Mouse (Mus musculus) skeletal muscle tissue, postnatal 0 days (tissue): ENCODE results near the gene Gm10065. TPM values are rescaled to one million over a fixed set of nuclear protein-coding genes. Genes with fewer than 3 reads are reported as not detected.

Source experiments
- microRNA counts: library from miRNA; unstranded; fragments of <30 nt; microRNA quantifications from one replicate; lab custom pipeline; 2015
- microRNA-seq, 2 experiments: library from miRNA; unstranded; fragments of <30 nt; microRNA quantifications; one replicate each; pipeline ENCODE4; 2016
- polyA plus RNA-seq: library from polyadenylated mRNA; unstranded; fragments of >200 nt; fragmentation: Nextera tagmentation; extraction: Ambion mirVana; gene quantifications from 2 replicates; pipeline ENCODE4 v1.2.1, GENCODE M21; 2015

Gene Gm10065
- polyA plus RNA-seq: not detected in 2 replicates

DNA sequence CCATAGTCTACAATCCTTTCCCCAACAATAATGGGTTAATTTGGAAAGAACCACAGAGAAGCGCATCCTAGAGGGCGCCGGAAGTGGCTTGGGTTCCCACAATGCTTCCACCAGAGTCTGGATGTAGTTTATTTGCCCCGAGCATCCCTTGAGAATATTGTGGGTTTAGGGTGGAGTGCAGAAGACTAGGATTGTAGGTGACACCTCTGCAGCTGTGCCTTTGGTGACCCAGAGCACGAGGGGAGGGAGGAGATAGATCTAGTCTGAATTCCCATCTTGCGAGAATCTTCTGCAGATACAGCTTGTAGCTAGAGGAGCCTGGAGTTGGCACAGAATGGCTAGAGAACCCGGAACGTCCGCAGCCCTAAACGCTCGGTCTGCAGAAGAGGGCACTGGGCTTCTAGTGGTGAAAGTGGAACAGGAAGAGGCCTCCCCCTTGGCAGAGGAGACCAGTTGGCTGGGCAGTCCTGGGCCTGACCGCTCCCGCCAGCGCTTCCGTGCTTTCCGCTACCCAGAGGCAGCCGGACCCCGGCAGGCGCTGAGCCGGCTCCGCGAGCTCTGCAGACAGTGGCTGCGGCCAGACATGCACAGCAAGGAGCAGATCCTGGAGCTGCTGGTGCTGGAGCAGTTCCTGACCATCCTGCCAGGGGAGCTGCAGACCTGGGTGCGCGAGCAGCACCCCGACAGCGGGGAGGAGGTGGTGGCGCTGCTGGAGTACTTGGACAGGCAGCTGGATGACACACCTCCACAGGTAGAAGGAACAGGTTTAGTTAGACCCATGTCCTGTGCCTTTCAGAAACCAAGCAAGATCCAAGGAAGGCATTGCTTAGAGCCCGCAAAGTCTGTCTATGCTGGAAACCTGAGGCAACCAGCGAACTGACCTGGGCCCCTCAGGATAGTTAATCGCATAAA is at the start of gene Gm10065, which contains the start of gene Zkscan4:
TSS of gene Gm10065 (minus strand) at position 683 of the 912 bp plus-strand sequence.
TSS of gene Zkscan4 (plus strand) at position 149 of the 912 bp plus-strand sequence.

DNA sequence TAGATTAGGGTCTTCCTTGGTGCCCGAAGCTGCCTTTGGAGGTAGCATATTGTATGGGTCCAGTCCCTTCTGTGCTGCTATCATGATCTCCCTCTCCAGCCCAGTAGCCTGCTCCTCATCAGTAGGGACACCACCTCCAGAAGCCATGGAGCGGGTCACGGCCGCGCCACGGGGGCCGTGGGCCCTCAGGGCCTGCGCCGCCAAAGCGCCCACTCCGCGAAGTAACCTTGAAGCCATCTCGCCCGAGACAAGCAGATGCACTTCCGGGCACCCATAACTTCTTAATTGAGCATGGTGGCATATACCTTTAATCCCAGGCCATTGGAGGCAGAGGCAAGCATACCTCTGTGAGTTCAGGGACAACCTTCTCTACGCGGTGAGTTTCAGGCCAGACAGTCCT is 21.9 kb upstream of the Gm10065 start, which contains the start of gene Gm11273:
TSS of gene Gm11273 (minus strand) at position 237 of the 400 bp plus-strand sequence.

DNA sequence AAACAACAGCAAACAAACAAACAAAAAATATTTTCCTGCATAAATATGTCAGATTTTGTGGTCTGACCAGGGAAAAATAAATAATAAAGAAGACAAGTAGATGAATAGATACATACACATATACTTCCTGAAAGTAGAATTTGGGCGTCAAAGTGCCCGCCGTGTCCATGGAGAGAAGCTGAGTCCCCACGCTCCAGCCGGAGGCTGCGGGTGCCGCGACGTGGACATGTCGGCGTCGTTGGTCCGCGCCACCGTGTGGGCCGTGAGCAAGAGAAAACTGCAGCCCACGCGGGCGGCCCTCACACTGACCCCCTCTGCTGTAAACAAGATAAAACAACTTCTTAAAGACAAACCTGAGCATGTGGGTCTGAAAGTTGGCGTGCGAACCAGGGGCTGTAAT is 15.8 kb upstream of the Gm10065 start, which contains the start of gene AK157302:
TSS of gene AK157302 (plus strand) at position 144 of the 400 bp plus-strand sequence.

DNA sequence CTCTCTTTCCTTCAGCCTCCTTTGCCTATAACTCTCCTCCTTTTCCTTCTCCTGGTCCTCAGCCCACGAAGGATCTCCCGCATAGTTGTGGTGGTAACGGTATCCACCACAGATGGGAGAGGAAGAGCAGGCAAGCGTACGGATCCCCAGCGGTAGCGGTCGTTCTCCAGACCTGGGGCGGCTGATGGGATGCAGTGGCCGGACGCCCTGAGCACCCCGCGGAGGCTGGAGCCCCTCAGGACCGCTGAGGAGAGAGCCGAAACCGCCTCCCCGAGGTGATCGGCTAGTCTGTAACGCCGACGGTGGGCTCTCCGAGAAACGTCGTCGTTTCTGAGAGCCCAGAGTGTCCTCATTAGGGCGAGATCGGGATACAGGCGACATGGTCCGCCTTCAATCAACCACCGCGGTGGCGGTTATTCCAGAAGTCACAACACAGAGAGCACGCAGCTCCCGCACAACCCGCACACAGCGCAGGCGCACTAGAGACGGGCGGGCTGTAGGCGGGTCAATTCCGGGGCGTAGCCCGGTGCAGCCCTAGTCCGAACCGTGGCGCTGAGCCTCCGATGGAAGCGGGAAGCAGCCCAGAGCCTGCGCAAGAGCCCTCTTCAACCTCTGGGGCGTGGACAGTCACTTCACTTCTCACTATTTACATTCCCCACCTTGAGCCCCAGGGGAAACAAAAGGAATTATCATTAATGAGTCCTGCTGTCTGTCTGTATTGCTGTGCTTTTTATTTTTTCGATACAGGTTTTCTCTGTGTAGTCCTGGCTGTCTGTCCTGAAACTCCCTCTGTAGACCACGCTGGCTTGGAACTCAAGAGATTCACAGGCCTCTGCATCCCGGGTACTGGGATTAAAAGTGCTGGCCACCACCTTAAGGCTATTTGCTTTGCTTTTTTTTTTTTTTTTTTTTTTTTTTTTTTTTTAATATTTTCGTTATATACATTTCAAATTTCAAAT is 10.9 kb downstream of the Gm10065 start, which contains the start of gene Nkapl:
TSS of gene Nkapl (minus strand) at position 449 of the 959 bp plus-strand sequence.

DNA sequence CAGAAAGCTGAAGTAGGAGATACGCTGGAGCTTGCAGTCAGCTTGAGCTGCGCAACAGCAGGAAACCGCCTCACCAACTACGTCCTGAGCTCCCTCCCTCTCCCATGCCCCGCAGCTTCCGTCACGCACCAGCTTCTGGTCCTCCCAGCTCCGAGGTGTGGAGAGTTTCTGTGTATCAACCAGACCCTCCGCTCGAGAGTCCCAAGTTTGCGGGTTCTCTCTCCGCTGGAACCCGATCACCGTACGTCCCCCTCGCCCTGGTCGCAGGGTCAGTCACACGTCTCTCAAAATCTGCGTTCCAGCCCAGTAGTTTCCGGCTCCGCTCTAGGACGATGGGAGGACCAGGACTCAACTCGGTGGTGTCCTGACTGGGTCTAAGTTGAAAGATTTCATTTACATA is 25.8 kb downstream of the Gm10065 start, which contains the start of gene Zscan26:
TSS of gene Zscan26 (minus strand) at position 282 of the 400 bp plus-strand sequence.

DNA sequence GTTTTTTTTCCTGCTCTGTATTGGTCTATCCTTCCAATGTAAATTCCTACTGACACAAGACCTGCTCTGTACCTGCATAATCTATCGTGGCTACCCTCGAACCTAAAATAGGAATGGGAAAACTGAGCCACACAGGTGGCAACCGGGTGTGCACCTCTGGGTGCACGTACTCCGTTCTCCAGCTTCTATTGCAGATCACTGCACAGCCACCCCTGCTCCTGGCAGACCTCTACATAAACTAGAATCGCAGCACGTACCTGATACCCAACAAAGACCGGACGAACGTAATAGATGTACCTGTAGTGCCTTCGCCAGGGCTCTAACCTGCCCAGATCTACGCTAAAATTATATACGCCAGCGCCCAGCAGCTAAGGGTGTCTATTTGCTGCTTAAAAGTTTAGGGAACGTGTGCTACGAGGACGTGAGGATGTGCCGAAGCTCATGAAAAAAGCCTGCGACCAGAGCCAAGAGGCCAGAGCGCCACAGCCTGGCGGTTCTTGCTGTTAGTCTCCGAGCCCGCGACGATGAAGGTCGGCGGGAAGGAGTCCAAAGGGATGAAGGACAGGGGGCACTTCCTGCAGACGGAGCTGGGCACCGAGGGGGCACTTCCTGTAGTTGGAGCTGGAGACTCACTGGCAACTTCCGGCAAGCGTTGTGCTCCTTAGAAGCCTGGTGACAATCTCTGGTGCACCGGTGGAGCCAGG is 38.6 kb downstream of the Gm10065 start, which contains the start of gene Pgbd1:
TSS of gene Pgbd1 (minus strand) at position 556 of the 704 bp plus-strand sequence.

MicroRNAs encoded within 50 kb of the gene (microRNA counts, 519-probe panel; counts per million panel counts)
- microRNA mmu-miR-1896 (lab: Ali Mortazavi, UCI): 296 counts per million, percentile 58 among the panel's probes with 10 or more counts

Small RNA genes within 50 kb of the gene (microRNA-seq; reads per million reads assigned to microRNA genes)
- gene Mir1896: 0 reads per million in 2 experiments

Other genes starting within 250 kb of the Gm10065 start
- gene Gpx5, start 186.7 kb downstream of the Gm10065 start, polyA plus RNA-seq: not detected in 2 replicates
- gene Gpx6, start 167.3 kb downstream of the Gm10065 start, polyA plus RNA-seq: not detected in 2 replicates
- gene Olfr1367, start 132.5 kb downstream of the Gm10065 start, polyA plus RNA-seq: not detected in 2 replicates
- gene Zscan12, start 116.6 kb downstream of the Gm10065 start, polyA plus RNA-seq: 6.2 and 6.6 TPM in 2 replicates
- gene Zkscan3, start 76.7 kb downstream of the Gm10065 start, polyA plus RNA-seq: 28.7 and 32.5 TPM in 2 replicates
- 0.68 and 0.95 TPM in 2 replicates for gene Pgbd1, start 38.4 kb downstream of the Gm10065 start, polyA plus RNA-seq
- 15.1 and 17.5 TPM in 2 replicates for gene Zscan26, start 25.7 kb downstream of the Gm10065 start, polyA plus RNA-seq
- 1.4 and 1.7 TPM in 2 replicates for gene Nkapl, start 10.9 kb downstream of the Gm10065 start, polyA plus RNA-seq
- gene Zkscan4, start 534 bp downstream of the Gm10065 start, polyA plus RNA-seq: 1.5 and 2.0 TPM in 2 replicates
- gene AK157302, start 15.8 kb upstream of the Gm10065 start, polyA plus RNA-seq: 0.62 and 0.77 TPM in 2 replicates
- 11.8 and 13.2 TPM in 2 replicates for gene Gm11273, start 22.0 kb upstream of the Gm10065 start, polyA plus RNA-seq
- gene Zkscan8, start 51.7 kb upstream of the Gm10065 start, polyA plus RNA-seq: 2.4 TPM in 2 replicates
- 0.10 TPM in 1 of 2 replicates, not detected in the other for gene Olfr1366, start 63.4 kb upstream of the Gm10065 start, polyA plus RNA-seq
- not detected in 2 replicates for gene Olfr1535, start 80.5 kb upstream of the Gm10065 start, polyA plus RNA-seq
- gene Olfr1364, start 102.3 kb upstream of the Gm10065 start, polyA plus RNA-seq: not detected in 2 replicates
- not detected in 2 replicates for gene Olfr1362, start 134.6 kb upstream of the Gm10065 start, polyA plus RNA-seq
- not detected in 2 replicates for gene Olfr11, start 163.1 kb upstream of the Gm10065 start, polyA plus RNA-seq
- not detected in 2 replicates for gene Olfr1361, start 183.9 kb upstream of the Gm10065 start, polyA plus RNA-seq
- gene Olfr1360, start 198.0 kb upstream of the Gm10065 start, polyA plus RNA-seq: not detected in 2 replicates
- not detected in 2 replicates for gene Olfr1359, start 218.7 kb upstream of the Gm10065 start, polyA plus RNA-seq
- gene Hist1h2bl, start 236.7 kb upstream of the Gm10065 start, polyA plus RNA-seq: 0.60 and 0.77 TPM in 2 replicates
- gene Hist1h2ai, start 237.0 kb upstream of the Gm10065 start, polyA plus RNA-seq: 5.6 and 8.3 TPM in 2 replicates
- gene Hist1h3h, start 238.2 kb upstream of the Gm10065 start, polyA plus RNA-seq: 1.9 and 3.5 TPM in 2 replicates
- gene Hist1h2bm, start 242.6 kb upstream of the Gm10065 start, polyA plus RNA-seq: 0.33 and 0.82 TPM in 2 replicates